Mouse (Mus musculus) gastrocnemius, postnatal 4 days (tissue): ENCODE results near the gene Defb28. TPM values are rescaled to one million over a fixed set of nuclear protein-coding genes. Genes with fewer than 3 reads are reported as not detected.

Experiments
- DNase-seq, 2 experiments: peaks; one replicate each; pipeline ENCODE4 v3.0.0; 2021 to 2022; ENCODE audit warnings: low spot score in 2 of 2, mixed read lengths in 2 of 2
- total RNA-seq, 2 experiments: library from RNA; stranded (reverse); gene quantifications; 2 replicates each; pipeline ENCODE4 v1.2.3; 2021

Defb28 gene
- total RNA-seq, 2 experiments from 2014 or later = not detected

GRCm38 (mm10) chr2:152556655-152557054 is 38.6 kb downstream of the Defb28 start:
- DNase-seq = no peak

GRCm38 (mm10) chr2:152569038-152569437 is 51.0 kb downstream of the Defb28 start, which contains the start of gene Gm17416:
TSS of gene Gm17416 (plus strand) at chr2:152569338.
- DNase-seq = no peak

- no peak for DNase-seq
These were observed 51.8 kb downstream of the Defb28 start for GRCm38 (mm10) chr2:152569881-152570280.

GRCm38 (mm10) chr2:152570313-152570712 is 52.3 kb downstream of the Defb28 start:
- no peak for DNase-seq

Other genes with a start within 250 kb of the Defb28 start
- 10 to 100 TPM; 50.3 to 50.5 TPM for gene Tbc1d20, start 224.4 kb upstream of the Defb28 start, total RNA-seq
- gene Rbck1, start 185.6 kb upstream of the Defb28 start, total RNA-seq = 10 to 100 TPM; 60.1 to 67.8 TPM
- gene Trib3, start 174.2 kb upstream of the Defb28 start, total RNA-seq = 1 to 10 TPM; 1.4 to 1.7 TPM
- gene Nrsn2, start 141.6 kb upstream of the Defb28 start, total RNA-seq = under 1 TPM in 1 of 2 experiments, not detected in 1; 0.23 TPM
- 10 to 100 TPM; 17.6 TPM for gene Sox12, start 120.2 kb upstream of the Defb28 start, total RNA-seq
- gene Zcchc3, start 103.2 kb upstream of the Defb28 start, total RNA-seq = 10 to 100 TPM; 12.3 to 13.6 TPM
- under 1 TPM; 0.15 to 0.18 TPM for gene 6820408C15Rik, start 102.7 kb upstream of the Defb28 start, total RNA-seq
- not detected for gene Defb23, start 53.6 kb upstream of the Defb28 start, total RNA-seq
- not detected for gene Defb20, start 41.2 kb upstream of the Defb28 start, total RNA-seq
- not detected for gene Defb22, start 28.1 kb upstream of the Defb28 start, total RNA-seq
- gene Defb26, start 6.6 kb upstream of the Defb28 start, total RNA-seq = not detected
- not detected for gene Defb29, start 21.8 kb downstream of the Defb28 start, total RNA-seq
- not detected for gene Gm17416, start 51.1 kb downstream of the Defb28 start, total RNA-seq
- not detected for gene Defb21, start 54.5 kb downstream of the Defb28 start, total RNA-seq
- gene Defb19, start 62.1 kb downstream of the Defb28 start, total RNA-seq = not detected
- gene Defb45, start 81.1 kb downstream of the Defb28 start, total RNA-seq = not detected
- not detected for gene Defb36, start 86.1 kb downstream of the Defb28 start, total RNA-seq
- gene Defb25, start 104.8 kb downstream of the Defb28 start, total RNA-seq = 1 to 10 TPM; 2.2 to 5.5 TPM
- 10 to 100 TPM; 15.1 to 16.2 TPM for gene Rem1, start 108.7 kb downstream of the Defb28 start, total RNA-seq
- 10 to 100 TPM; 84.8 to 88.2 TPM for gene H13, start 151.2 kb downstream of the Defb28 start, total RNA-seq
- gene Mcts2, start 168.8 kb downstream of the Defb28 start, total RNA-seq = 10 to 100 TPM; 16.4 to 20.2 TPM
- 10 to 100 TPM; 27.7 to 29.4 TPM for gene Id1, start 218.0 kb downstream of the Defb28 start, total RNA-seq
- gene Cox4i2, start 235.9 kb downstream of the Defb28 start, total RNA-seq = 1 to 10 TPM; 4.9 to 5.6 TPM